Mouse (Mus musculus) central nervous system, embryonic 11.5 days (tissue): ENCODE data around the gene Ccdc40. TPM values are rescaled to one million over a fixed set of nuclear protein-coding genes. Genes with fewer than 3 reads are reported as not detected.

Experiments
- polyA plus RNA-seq: library from polyadenylated mRNA; depleted of rRNA; stranded (reverse); fragments of >200 nt; gene quantifications from 2 replicates; pipeline ENCODE4 v1.2.3, GENCODE M21; 2012; rRNA removed

The Ccdc40 gene
- polyA plus RNA-seq = 12.2 and 15.1 TPM in 2 replicates

DNA sequence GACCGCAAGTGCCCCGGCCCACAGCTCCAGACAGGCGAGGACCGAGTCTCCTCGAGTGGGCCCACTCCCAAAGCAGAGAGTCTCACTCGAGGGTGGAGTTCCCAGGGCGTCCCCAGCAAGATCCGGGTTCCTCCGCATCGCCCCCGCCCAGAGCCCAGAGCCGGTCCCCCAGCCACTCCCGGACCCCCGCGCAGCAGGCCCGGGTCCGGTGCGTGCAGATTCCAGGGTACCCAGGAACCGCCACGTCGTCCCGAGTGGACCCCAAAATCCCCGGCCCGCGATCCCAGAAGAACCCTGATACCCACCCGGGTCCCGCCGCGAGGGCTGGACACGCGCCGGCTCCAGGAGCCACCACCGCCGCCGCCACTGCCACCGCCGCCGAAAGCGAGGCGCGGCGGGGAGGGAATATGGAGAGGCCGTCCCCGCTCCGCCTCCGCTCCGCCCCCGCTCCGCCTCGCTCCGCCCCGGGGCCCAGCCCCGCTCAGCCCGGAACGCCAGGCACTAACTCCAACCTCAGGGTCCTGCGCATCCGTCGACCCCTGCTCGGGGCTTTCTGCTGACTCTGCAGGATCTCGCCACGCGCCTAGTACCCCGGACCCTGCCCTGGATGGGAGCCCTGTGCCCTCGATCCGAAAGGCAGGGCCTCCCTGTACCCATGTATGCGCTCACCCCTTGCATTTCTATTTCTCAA, at the start of gene Ccdc40, which contains the start of gene Tbc1d16:
Ccdc40 (plus strand) TSS at position 482 of the 691 bp plus-strand sequence.
Tbc1d16 (minus strand) TSS at position 409 of the 691 bp plus-strand sequence.

DNA sequence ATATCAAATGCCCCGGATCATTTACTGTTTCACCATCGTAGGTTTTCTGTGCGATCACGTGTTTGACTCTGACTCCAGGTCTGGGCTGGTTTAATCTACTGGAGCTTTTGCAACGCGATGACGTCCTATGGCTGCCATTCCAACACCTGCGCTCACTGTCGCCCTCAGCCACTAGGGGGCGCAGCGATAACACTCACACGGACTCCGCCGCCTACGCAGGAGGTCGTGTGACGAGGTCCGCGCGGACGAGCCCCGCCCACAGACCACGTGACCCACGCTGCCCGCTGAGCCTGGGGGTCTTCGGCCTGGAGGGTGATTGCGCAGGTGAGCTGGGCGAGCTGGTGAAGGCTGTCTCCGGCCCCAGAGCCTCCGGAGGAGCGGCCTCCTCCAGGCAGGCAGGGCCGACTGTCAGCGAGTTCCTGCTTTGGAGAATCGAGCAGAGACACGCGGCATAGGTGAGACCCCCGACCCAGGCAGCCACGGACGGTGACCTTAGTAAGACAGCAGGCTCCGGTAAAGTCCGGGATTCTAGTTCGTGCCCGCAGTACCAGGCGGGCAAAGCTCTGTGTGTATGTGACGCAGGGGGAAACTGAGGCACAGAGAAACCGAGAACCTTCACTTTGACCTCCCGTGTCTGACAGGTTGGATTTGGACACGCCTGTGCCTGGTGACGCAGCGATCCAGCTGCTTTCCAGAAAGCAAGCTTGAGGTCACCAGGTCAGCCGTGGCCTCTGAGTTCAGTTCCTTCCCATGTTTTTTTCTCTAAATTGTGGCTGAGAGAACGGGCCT, 39.6 kb downstream of the Ccdc40 start, which contains the start of gene Gaa:
Gaa (plus strand) TSS at position 120 of the 789 bp plus-strand sequence.

DNA sequence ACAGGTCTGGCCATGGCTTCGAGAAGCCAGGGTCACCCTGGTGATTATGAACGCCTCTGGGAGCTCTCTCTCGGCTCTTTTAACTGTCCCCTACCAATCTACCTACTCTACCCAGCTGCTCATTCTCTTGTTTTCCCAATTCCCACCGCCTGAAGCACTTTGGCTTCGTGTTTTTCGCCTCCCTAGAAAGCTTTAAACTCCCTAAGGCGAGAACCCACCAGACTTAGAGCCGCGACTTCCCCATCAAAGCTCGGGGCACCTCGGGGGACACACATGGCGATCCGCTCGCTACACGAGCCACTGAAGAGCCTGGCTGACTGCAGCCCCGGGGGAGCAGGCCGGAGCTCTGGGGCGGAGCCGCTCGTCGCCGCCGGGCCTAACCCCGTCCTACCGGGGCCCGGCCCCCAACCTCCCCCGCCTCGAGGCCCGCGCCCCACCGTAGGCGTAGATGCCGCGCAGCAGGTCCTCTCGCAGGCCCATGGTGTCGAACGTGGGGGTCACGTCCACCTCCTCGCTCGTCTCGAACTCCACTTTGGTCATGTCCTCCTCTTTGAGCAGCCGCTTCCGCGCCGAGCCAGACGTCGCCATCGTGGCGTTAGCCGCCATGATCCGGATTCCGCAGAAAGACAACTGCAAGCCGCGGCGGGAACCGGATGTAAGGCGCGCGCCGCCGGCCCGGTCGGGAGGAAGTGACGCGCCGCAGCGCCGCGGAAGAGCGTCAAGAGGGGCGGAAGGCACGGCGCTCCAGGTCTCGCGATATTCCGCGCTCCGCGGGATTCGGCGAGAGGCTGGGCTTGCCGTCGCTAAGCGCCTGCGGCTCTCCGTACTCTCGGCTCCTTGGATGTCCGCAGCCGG, 71.2 kb downstream of the Ccdc40 start, which contains the start of gene Eif4a3:
Eif4a3 (minus strand) TSS at position 699 of the 855 bp plus-strand sequence.

DNA sequence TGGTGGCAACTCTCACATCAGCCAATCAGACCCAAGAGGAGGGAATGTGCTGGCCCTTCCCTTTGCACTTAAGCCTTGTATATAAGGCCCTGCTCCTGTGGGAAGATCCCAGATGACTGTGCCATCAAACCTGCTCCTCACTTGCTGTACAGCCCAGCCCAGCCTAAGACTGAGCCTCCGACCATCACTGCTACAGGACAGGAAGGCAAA, 79.2 kb downstream of the Ccdc40 start, which contains the start of gene Card14:
Card14 (plus strand) TSS at position 111 of the 210 bp plus-strand sequence.

Other genes with a start within 250 kb of the Ccdc40 start
- 0.07 TPM in 1 of 2 replicates, not detected in the other for gene Enpp7, start 240.4 kb upstream of the Ccdc40 start, polyA plus RNA-seq
- 55.0 and 68.5 TPM in 2 replicates for gene Cbx2, start 205.6 kb upstream of the Ccdc40 start, polyA plus RNA-seq
- gene Cbx8, start 187.6 kb upstream of the Ccdc40 start, polyA plus RNA-seq = 6.4 and 7.3 TPM in 2 replicates
- gene Cbx4, start 142.4 kb upstream of the Ccdc40 start, polyA plus RNA-seq = 14.5 and 17.9 TPM in 2 replicates
- gene Tbc1d16, start 73 bp upstream of the Ccdc40 start, polyA plus RNA-seq = 36.8 and 38.2 TPM in 2 replicates
- gene Gaa, start 39.3 kb downstream of the Ccdc40 start, polyA plus RNA-seq = 26.6 and 38.0 TPM in 2 replicates
- gene Eif4a3, start 71.5 kb downstream of the Ccdc40 start, polyA plus RNA-seq = 259 and 260 TPM in 2 replicates
- gene Card14, start 79.2 kb downstream of the Ccdc40 start, polyA plus RNA-seq = 0.10 and 0.17 TPM in 2 replicates
- 4.3 and 5.2 TPM in 2 replicates for gene Sgsh, start 127.0 kb downstream of the Ccdc40 start, polyA plus RNA-seq
- gene Slc26a11, start 127.0 kb downstream of the Ccdc40 start, polyA plus RNA-seq = 6.7 and 11.3 TPM in 2 replicates
- 2.1 and 5.3 TPM in 2 replicates for gene Rnf213, start 164.5 kb downstream of the Ccdc40 start, polyA plus RNA-seq